Mouse (Mus musculus): ENCODE measurements around the gene Gm20388. TPM values are rescaled to one million over a fixed set of nuclear protein-coding genes. Genes with fewer than 3 reads are reported as not detected.

Gene Gm20388
- total and polyA plus RNA-seq, 2 experiments from 2014 or later: 17.3 TPM; not detected in 1

GRCm38 (mm10) chr8:121059098-121059497 is 1148.5 kb downstream of the Gm20388 start:
- H3K27ac ChIP-seq (ENCODE audit: low read depth): no peak overlapping the region
- no peaks in the 10 kb centered on the region for H3K4me1 ChIP-seq (ENCODE audit: control insufficient read depth, insufficient read depth)
- no peak overlapping the region for H3K9ac ChIP-seq (replicated peaks; ENCODE audit: low read depth, low read length)
- no peak overlapping the region for H3K4me2 ChIP-seq (ENCODE audit: low read depth, low read length)
- 0 out of 2 replicates have a peak, but pooled peaks cover 4% of the 10 kb centered on the region for H3K9me3 ChIP-seq (replicated peaks; ENCODE audit: control insufficient read depth, low read length)
- ATAC-seq (ENCODE audit: insufficient read depth, low read depth) (no peak), DNase-seq (ENCODE audit: low spot score) (no peak)
- H3K4me3 ChIP-seq (ENCODE audit: low read depth, low read length): no peak overlapping the region
- WGBS: 78% methylated on average over 7 of the region's 7 CpGs
- H3K27me3 ChIP-seq (ENCODE audit: control insufficient read depth, insufficient read depth, low read length): peaks cover 35% of the 10 kb centered on the region; the same call in 1 of the 2 replicates
- TF ChIP-seq EP300 (IDR thresholded peaks at IDR 0.05; ENCODE audit: low read depth): no peak
- no peak for TF ChIP-seq CTCF (IDR thresholded peaks at IDR 0.05; ENCODE audit: low read depth)
- H3K36me3 ChIP-seq (replicated peaks; ENCODE audit: control insufficient read depth, insufficient read depth, low read length): no peaks in the 10 kb centered on the region

GRCm38 (mm10) chr8:121062521-121062920 is 1151.9 kb downstream of the Gm20388 start:
- ATAC-seq (ENCODE audit: insufficient read depth, low read depth) (no peak), DNase-seq (ENCODE audit: low spot score) (no peak)
- 0 out of 2 replicates have a peak, but pooled peaks cover 4% of the 10 kb centered on the region for H3K9me3 ChIP-seq (replicated peaks; ENCODE audit: control insufficient read depth, low read length)
- no peak overlapping the region for H3K27ac ChIP-seq (ENCODE audit: low read depth)
- 88% methylated on average over 6 of the region's 6 CpGs for WGBS
- no peak overlapping the region for H3K4me3 ChIP-seq (ENCODE audit: low read depth, low read length)
- H3K4me2 ChIP-seq (ENCODE audit: low read depth, low read length): no peak overlapping the region
- peaks cover 24% of the 10 kb centered on the region for H3K27me3 ChIP-seq (ENCODE audit: control insufficient read depth, insufficient read depth, low read length)
- TF ChIP-seq CTCF (IDR thresholded peaks at IDR 0.05; ENCODE audit: low read depth) (no peak), EP300 (IDR thresholded peaks at IDR 0.05; ENCODE audit: low read depth) (no peak)
- H3K9ac ChIP-seq (replicated peaks; ENCODE audit: low read depth, low read length): no peak overlapping the region
- H3K4me1 ChIP-seq (ENCODE audit: control insufficient read depth, insufficient read depth): no peaks in the 10 kb centered on the region
- H3K36me3 ChIP-seq (replicated peaks; ENCODE audit: control insufficient read depth, insufficient read depth, low read length): no peaks in the 10 kb centered on the region

DNA sequence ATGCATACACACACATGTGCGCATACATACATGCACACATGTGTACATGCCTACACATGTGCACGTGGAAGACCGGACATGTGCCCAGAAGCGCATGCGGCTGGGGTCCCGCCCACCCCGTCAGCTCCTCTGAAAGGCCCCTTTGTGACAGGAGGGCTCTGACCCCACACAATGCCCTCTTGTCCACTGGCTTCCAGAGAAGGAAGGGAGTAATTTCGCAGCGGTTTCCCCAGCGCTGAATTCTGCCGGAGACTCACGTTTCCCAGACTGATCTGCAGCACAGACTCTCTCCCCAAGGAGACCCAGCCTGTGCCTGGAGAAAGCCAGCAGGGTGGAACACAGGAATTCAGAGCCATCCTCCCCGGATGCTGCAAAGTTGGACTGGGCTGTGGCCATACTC is 1153.0 kb downstream of the Gm20388 start:
- Histone ChIP-seq H3K9ac (replicated peaks; ENCODE audit: low read depth, low read length) (no peak overlapping the region), H3K9me3 (replicated peaks; ENCODE audit: control insufficient read depth, low read length) (0 out of 2 replicates have a peak, but pooled peaks cover 4% of the 10 kb centered on the region), H3K4me1 (ENCODE audit: control insufficient read depth, insufficient read depth) (no peaks in the 10 kb centered on the region), H3K4me3 (ENCODE audit: low read depth, low read length) (no peak overlapping the region), H3K36me3 (replicated peaks; ENCODE audit: control insufficient read depth, insufficient read depth, low read length) (no peaks in the 10 kb centered on the region), H3K27ac (ENCODE audit: low read depth) (no peak overlapping the region), H3K4me2 (ENCODE audit: low read depth, low read length) (no peak overlapping the region), H3K27me3 (ENCODE audit: control insufficient read depth, insufficient read depth, low read length) (peaks cover 22% of the 10 kb centered on the region)
- DNase-seq (ENCODE audit: low spot score): no peak
- 65% methylated on average over 13 of the region's 13 CpGs for WGBS
- ATAC-seq (ENCODE audit: insufficient read depth, low read depth): no peak
- TF ChIP-seq CTCF (IDR thresholded peaks at IDR 0.05; ENCODE audit: low read depth): no peak

DNA sequence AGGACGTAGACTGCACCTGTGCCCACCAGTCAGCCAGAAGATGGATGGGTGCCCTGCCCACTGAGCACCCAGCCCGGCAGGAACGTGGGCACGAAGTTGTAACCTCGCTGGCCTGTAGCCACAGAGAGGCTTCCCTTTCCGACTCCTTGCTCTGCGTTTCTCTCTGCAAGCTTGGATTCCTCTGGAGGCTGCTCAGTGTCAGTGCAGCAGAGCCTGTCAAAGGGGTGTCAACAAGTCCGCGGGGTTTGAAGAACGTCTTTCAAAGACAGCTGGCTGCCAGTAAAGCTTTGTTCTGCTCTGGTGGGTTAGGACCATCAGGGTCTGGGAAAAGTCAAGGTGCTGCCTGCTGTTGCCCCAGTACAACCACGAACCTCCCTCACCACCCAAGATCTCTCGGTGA is 1160.8 kb downstream of the Gm20388 start:
- H3K4me1 ChIP-seq (ENCODE audit: control insufficient read depth, insufficient read depth): peaks cover 5% of the 10 kb centered on the region; the same call in 1 of the 2 replicates
- H3K4me2 ChIP-seq (ENCODE audit: low read depth, low read length): no peak overlapping the region
- peaks cover 83% of the 10 kb centered on the region for H3K27me3 ChIP-seq (ENCODE audit: control insufficient read depth, insufficient read depth, low read length)
- ATAC-seq (ENCODE audit: insufficient read depth, low read depth) (peak; percentile 33; the same call in 1 of the 2 replicates), DNase-seq (ENCODE audit: low spot score) (no peak)
- TF ChIP-seq CTCF (IDR thresholded peaks at IDR 0.05; ENCODE audit: low read depth) (peak; percentile 35; the same call in 1 of the 2 replicates), EP300 (IDR thresholded peaks at IDR 0.05; ENCODE audit: low read depth) (no peak)
- H3K27ac ChIP-seq (ENCODE audit: low read depth): no peak overlapping the region
- 5% methylated on average over 12 of the region's 12 CpGs for WGBS
- no peaks in the 10 kb centered on the region for H3K36me3 ChIP-seq (replicated peaks; ENCODE audit: control insufficient read depth, insufficient read depth, low read length)
- no peaks in the 10 kb centered on the region for H3K9me3 ChIP-seq (replicated peaks; ENCODE audit: control insufficient read depth, low read length)
- no peak overlapping the region for H3K4me3 ChIP-seq (ENCODE audit: low read depth, low read length)
- H3K9ac ChIP-seq (replicated peaks; ENCODE audit: low read depth, low read length): no peak overlapping the region

DNA sequence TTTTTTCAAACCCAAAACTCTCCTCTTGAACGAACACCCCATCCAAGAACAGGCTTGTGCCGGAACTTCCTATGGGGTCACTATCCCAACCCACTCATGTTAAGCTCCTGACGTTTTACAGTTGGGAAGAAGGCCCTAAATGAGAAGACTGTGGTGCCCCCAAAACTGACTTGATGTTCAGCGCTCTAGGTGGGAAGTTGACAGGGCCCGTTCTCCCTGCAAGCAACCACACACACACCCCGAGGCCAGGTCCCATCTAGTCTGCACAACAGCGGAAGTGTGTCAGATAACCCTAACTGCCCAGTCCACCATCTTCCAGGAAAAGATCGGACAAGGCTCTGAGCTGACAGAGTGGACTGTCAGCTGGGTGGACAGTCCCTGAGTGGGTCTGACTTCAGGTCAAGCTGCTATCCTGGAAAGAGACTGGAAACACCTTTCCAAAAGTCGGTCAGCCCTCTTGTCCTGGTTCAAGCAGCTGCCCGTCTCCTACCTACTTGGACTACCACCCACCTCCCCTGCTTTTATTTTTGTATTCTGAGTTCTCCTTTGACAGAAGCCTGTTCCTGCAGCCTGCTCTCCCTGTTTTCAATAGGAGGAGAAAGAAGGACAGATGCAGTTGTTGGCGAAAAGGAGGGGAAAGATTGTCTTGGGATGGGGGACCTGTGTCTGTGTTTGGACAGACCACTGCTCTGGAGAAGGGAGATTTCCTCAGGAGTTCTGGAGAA is 1161.9 kb downstream of the Gm20388 start:
- H3K4me2 ChIP-seq (ENCODE audit: low read depth, low read length): no peak overlapping the region
- H3K9me3 ChIP-seq (replicated peaks; ENCODE audit: control insufficient read depth, low read length): no peaks in the 10 kb centered on the region
- no peak for DNase-seq (ENCODE audit: low spot score)
- H3K27ac ChIP-seq (ENCODE audit: low read depth): no peak overlapping the region
- peaks cover 5% of the 10 kb centered on the region; the same call in 1 of the 2 replicates for H3K4me1 ChIP-seq (ENCODE audit: control insufficient read depth, insufficient read depth)
- H3K27me3 ChIP-seq (ENCODE audit: control insufficient read depth, insufficient read depth, low read length): peaks cover 94% of the 10 kb centered on the region
- H3K9ac ChIP-seq (replicated peaks; ENCODE audit: low read depth, low read length): no peak overlapping the region
- WGBS: 17% methylated on average over 11 of the region's 11 CpGs
- no peaks in the 10 kb centered on the region for H3K36me3 ChIP-seq (replicated peaks; ENCODE audit: control insufficient read depth, insufficient read depth, low read length)
- TF ChIP-seq CTCF (IDR thresholded peaks at IDR 0.05; ENCODE audit: low read depth) (no peak), EP300 (IDR thresholded peaks at IDR 0.05; ENCODE audit: low read depth) (no peak)
- 0 out of 2 replicates have a peak overlapping the region, but pooled peaks have one; percentile 37 for H3K4me3 ChIP-seq (ENCODE audit: low read depth, low read length)
- ATAC-seq (ENCODE audit: insufficient read depth, low read depth): no peak
